ENCODE assay signal across 9 mouse cellular contexts in the genomic region with DNA sequence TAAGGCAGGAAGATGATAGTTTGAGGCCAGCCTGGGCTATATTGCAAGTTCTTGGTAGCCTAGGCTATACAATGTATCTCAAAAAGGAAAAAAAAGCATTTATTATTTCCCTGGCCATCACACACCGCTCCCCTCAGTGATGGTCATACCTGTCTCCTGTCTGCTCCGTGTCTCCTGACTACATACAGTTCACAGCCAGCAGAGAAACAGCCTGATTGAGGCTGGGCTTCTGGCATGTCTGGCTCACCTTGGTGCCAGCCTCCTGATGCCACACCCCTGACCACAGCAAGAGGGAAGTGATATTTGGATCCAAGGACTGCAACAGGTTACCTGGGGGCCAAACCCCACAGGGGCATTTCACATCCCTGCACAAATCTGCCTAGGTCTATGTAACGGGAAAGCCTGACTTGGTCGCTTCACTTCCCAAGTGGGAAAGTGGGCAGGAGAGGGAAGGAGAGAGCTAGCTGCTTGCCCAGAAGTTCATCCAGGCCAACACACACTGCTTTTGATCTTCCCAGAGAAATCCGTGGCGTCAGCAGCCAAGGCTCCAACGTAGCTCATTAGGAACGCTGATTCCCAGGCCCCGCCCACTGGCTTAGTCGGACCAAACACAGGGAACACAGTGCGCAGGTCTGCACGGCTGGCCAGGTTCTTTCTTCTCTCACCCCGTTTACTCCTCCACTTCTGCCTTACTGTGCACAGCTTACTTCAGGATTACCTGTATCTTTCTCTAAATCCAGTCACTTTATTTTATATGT. TPM values are rescaled to one million over a fixed set of nuclear protein-coding genes. Genes with fewer than 3 reads are reported as not detected.
DNase-seq lines count a peak whose midpoint lies in the region; ATAC-seq and TF ChIP-seq lines count a peak whose summit lies in the region.
"Had no signal": no experiment of that assay in that cellular context is flagged by ENCODE, and none has a peak within 500 bp of the region (broad histone marks: within the 10 kb centered on the region; RNA-seq: fewer than 3 reads in every experiment).

No protein-coding gene starts in this region.

- DNase-seq in cerebellum, postnatal 36 days: peak; percentile 18 to 23
- no peak for DNase-seq in cerebellum, postnatal 4 days (ENCODE audit: low spot score in 2 of 2)
- DNase-seq in adrenal gland, adult (ENCODE audit: inconsistent age in 2 of 2, low spot score in 1 of 2): peak; percentile 74 to 82
- DNase-seq in forebrain, postnatal 0 days: peak; percentile 66
- peak; percentile 79 for DNase-seq in lung, postnatal 0 days (ENCODE audit: low spot score)
- peak; percentile 33 for DNase-seq in right cerebral cortex, postnatal 4 days

- no peaks in the 10 kb centered on the region for H3K36me3 ChIP-seq in forebrain, postnatal 0 days (ENCODE audit: insufficient read depth)
- no peaks in the 10 kb centered on the region for H3K36me3 ChIP-seq in kidney, embryonic 15.5 days
- H3K36me3 ChIP-seq in lung, postnatal 0 days (ENCODE audit: insufficient read depth, low read length): no peaks in the 10 kb centered on the region

- H3K9ac ChIP-seq in forebrain, postnatal 0 days: peak overlapping the region; percentile 18; the same call in 1 of the 2 replicates
- no peak overlapping the region for H3K9ac ChIP-seq in kidney, embryonic 15.5 days
- no peak overlapping the region for H3K9ac ChIP-seq in lung, postnatal 0 days (replicated peaks; ENCODE audit: low read depth)

- peaks cover 6% of the 10 kb centered on the region; the same call in 1 of the 2 replicates for H3K4me1 ChIP-seq in forebrain, postnatal 0 days (ENCODE audit: insufficient read depth)
- peaks cover 27% of the 10 kb centered on the region for H3K4me1 ChIP-seq in kidney, embryonic 15.5 days
- H3K4me1 ChIP-seq in lung, postnatal 0 days (ENCODE audit: insufficient read depth, low read depth, low read length): peaks cover 4% of the 10 kb centered on the region; the same call in 1 of the 2 replicates

- ATAC-seq in forebrain, postnatal 0 days: peak; percentile 76
- peak; percentile 74 for ATAC-seq in kidney, embryonic 15.5 days (replicated peaks; ENCODE audit: low FRiP score)
- peak; percentile 74 for ATAC-seq in lung, postnatal 0 days
- ATAC-seq in megakaryocyte, adult 5-6 weeks (ENCODE audit: poor library complexity, severe bottlenecking): no peak

- H3K4me3 ChIP-seq in forebrain, postnatal 0 days (ENCODE audit: low read depth, low read length): no peak overlapping the region
- peak overlapping the region; percentile 10; the same call in 1 of the 2 replicates for H3K4me3 ChIP-seq in kidney, embryonic 15.5 days (replicated peaks)
- H3K4me3 ChIP-seq in lung, postnatal 0 days (ENCODE audit: low read depth, low read length): no peak overlapping the region

- TF ChIP-seq CTCF in forebrain, postnatal 0 days (IDR thresholded peaks at IDR 0.05; ENCODE audit: low read depth): no peak
- no peak for TF ChIP-seq CTCF in lung, postnatal 0 days (IDR thresholded peaks at IDR 0.05)

- H3K9me3 ChIP-seq in forebrain, postnatal 0 days (ENCODE audit: low read length): no peaks in the 10 kb centered on the region
- no peaks in the 10 kb centered on the region for H3K9me3 ChIP-seq in kidney, embryonic 15.5 days (replicated peaks)
- no peaks in the 10 kb centered on the region for H3K9me3 ChIP-seq in lung, postnatal 0 days (ENCODE audit: low read length)

- H3K4me2 ChIP-seq in forebrain, postnatal 0 days (ENCODE audit: low read depth): peak overlapping the region; percentile 47
- peak overlapping the region; percentile 54 for H3K4me2 ChIP-seq in kidney, embryonic 15.5 days
- H3K4me2 ChIP-seq in lung, postnatal 0 days (replicated peaks; ENCODE audit: low read depth, low read length): peak overlapping the region; percentile 17

- H3K27ac ChIP-seq in forebrain, postnatal 0 days (ENCODE audit: low read depth, low read length): no peak overlapping the region
- H3K27ac ChIP-seq in kidney, embryonic 15.5 days: peak overlapping the region; percentile 5; the same call in 1 of the 2 replicates
- H3K27ac ChIP-seq in lung, postnatal 0 days (ENCODE audit: low read length): peak overlapping the region; percentile 21; the same call in 1 of the 2 replicates

- 15% methylated on average over 13 of the region's 13 CpGs for WGBS in forebrain, postnatal 0 days
- 22% methylated on average over 13 of the region's 13 CpGs for WGBS in kidney, embryonic 15.5 days
- 25% methylated on average over 13 of the region's 13 CpGs for WGBS in lung, postnatal 0 days

- no peak for TF ChIP-seq EP300 in lung, postnatal 0 days (IDR thresholded peaks at IDR 0.05)

- H3K27me3 ChIP-seq in forebrain, postnatal 0 days (ENCODE audit: insufficient read depth, low read length): no peaks in the 10 kb centered on the region
- H3K27me3 ChIP-seq in kidney, embryonic 15.5 days: no peaks in the 10 kb centered on the region
- no peaks in the 10 kb centered on the region for H3K27me3 ChIP-seq in lung, postnatal 0 days (replicated peaks; ENCODE audit: insufficient read depth, low read length)

RNA-seq across cellular contexts. Expression of a gene that starts 20.9 kb away (rescaled TPM):
- 3.9 and 5.4 TPM in 2 replicates for total RNA-seq in forebrain, postnatal 0 days (2014; rRNA removed)
- 8.7 and 11.8 TPM in 2 replicates for polyA plus RNA-seq in forebrain, postnatal 0 days (2015; fragmentation: Nextera tagmentation; extraction: Ambion mirVana)
- 0.91 and 1.1 TPM in 2 replicates for polyA plus RNA-seq in kidney, embryonic 15.5 days (2015; fragmentation: Nextera tagmentation; extraction: Ambion mirVana)
- polyA plus RNA-seq in lung, postnatal 0 days (2015; fragmentation: Nextera tagmentation; extraction: Ambion mirVana): 9.9 and 11.7 TPM in 2 replicates
- total RNA-seq in megakaryocyte, adult 5-6 weeks (2015): not detected in 2 replicates
- 0.12 TPM in 1 of 2 replicates, not detected in the other for total RNA-seq in megakaryocyte, adult 5-6 weeks (2017)
- polyA plus RNA-seq: C2C12 had no signal

RNA-seq across cellular contexts. Expression of a gene that starts 37.3 kb away (rescaled TPM):
- 32.1 and 34.5 TPM in 2 replicates for total RNA-seq in forebrain, postnatal 0 days (2014; rRNA removed)
- polyA plus RNA-seq in forebrain, postnatal 0 days (2015; fragmentation: Nextera tagmentation; extraction: Ambion mirVana): 25.7 and 32.2 TPM in 2 replicates
- 68.3 and 70.7 TPM in 2 replicates for polyA plus RNA-seq in kidney, embryonic 15.5 days (2015; fragmentation: Nextera tagmentation; extraction: Ambion mirVana)
- 31.2 and 31.6 TPM in 2 replicates for polyA plus RNA-seq in lung, postnatal 0 days (2015; fragmentation: Nextera tagmentation; extraction: Ambion mirVana)
- total RNA-seq in megakaryocyte, adult 5-6 weeks (2015): 35.2 and 46.1 TPM in 2 replicates
- total RNA-seq in megakaryocyte, adult 5-6 weeks (2017): 49.2 and 57.1 TPM in 2 replicates

Comparison
In these comparisons a context has a peak if more than half of its experiments do, and no peak if none do; other contexts are left out.
1. DNase-seq: peak in cerebellum, postnatal 36 days (2 of 2), adrenal gland, adult (2 of 2), forebrain, postnatal 0 days (single experiment), lung, postnatal 0 days (single experiment) and right cerebral cortex, postnatal 4 days (single experiment); none in cerebellum, postnatal 4 days (0 of 2).
2. Peak in every context shown above with its lines, with median percentiles within 50 percentile points of each other: H3K4me2 ChIP-seq.